Mouse (Mus musculus) skeletal muscle tissue, adult 2 months (tissue): Measurements from ENCODE around the gene Slc19a2.

Source experiments
- DNase-seq: peaks from one replicate; pipeline ENCODE4 v3.0.0-alpha.2; 2012; ENCODE audit warnings: low read depth, low spot score

The Slc19a2 gene

DNA sequence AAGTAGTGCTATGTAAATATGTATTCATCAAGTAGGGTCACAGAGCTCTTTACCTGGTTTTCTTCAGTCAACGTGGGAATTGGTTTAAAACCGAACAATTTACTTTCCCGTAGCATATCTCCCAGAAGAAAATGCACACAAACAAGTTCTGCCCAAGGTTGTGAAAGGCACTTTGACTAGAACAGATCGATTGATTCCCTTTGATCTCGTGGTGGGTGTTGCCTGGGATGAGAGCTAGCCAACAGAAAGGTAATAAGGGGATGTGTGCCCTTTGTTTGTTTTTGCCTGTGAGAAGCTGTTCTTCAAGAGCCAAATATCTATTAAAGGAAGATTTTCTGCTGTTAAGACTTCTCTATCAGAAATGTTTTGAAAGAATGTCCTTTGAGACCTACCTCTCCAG is 3.7 kb downstream of the Slc19a2 start:
- no peak for DNase-seq

DNA sequence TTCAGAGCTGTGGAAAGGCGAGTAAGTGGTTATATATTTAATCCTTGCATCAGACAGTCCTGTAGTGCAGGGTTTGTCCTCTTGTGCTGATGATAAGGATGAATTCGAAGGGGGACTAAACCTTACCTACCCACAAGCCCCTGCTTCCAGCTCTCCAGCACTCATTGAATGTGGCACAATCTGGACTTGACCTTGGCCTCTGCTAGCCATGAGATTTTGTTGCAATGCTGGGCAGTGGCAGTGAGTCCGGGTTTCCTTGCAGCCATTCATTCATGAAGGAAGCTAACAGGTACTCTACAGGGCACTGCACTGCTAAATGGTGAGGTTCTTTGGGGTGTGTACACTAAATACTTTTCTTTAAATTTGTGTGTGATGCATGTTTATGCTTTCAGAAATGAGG is 6.0 kb downstream of the Slc19a2 start:
- DNase-seq = no peak

DNA sequence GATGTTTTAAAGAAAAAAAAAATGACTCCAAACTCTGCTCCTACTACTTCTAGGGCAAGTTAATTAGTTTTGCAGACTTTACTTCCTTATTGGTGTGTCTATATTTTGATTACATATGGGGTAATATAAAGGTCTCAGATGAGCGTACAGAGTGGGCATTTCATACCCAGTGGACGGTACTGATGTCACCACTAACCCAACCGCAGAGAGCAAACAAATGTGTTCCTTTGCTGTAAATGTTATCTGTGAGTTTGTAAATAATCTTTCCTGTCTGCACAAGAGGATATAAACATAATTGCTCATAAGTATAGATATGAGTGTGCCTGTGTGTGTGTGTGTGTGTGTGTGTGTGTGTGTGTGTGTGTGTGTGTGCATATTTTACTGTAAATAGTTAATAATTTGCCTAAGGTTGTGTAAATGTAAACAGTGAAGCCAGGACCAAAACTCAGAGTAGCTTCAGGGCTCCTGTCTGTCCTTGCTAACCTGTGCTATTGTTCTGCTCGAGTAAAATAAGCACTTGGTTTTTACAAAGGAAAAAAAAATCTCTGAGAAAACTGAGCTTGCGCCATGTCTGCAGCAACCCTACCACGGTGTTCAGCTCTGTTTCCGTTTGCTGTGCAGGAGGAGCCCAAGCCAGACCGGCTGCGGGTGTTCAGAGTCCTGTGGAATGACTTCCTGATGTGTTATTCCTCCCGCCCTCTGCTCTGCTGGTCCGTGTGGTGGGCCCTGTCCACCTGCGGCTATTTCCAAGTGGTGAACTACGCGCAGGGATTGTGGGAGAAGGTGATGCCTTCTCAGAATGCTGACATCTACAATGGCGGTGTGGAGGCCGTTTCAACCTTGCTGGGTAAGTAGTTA is 11.6 kb downstream of the Slc19a2 start:
- DNase-seq = no peak

DNA sequence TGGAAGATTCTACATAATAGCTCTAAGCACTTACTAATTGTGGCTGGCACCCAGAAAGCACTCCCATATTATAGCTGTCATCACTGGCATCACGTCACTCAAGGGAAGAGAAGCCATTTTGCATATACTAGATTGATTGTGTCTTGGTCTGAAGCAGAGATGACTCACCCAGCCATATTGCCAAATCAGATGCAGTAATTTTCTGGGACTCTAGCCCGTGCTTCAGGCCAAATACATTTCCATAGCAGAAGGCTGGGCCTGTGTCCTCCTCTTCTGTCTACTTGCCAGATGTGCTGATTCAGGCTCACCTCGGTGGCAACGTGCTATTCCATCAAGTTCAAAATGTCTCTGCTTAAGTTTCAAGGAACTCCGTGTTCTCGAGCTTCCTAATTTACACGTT is 12.7 kb downstream of the Slc19a2 start:
- DNase-seq = peak; percentile 61

DNA sequence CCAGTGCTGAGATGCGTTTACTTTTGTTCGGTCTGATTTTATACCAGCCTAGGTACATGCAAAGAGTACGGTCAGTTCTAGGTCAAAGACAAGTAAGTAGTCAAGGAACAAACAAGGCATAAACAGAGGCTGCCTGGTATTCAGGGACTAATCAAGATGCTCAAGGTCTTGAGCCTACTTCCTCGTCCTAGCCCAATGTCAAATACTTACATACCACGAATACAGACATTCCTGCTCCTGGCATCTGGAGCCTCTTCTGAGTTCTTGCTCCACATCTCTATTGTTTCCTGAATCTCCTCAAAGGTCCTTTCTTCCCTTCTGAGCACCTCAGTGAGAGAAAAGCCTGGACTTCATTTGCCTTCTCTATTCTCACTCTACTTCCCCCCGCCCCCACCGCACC is 22.1 kb downstream of the Slc19a2 start:
- no peak for DNase-seq

DNA sequence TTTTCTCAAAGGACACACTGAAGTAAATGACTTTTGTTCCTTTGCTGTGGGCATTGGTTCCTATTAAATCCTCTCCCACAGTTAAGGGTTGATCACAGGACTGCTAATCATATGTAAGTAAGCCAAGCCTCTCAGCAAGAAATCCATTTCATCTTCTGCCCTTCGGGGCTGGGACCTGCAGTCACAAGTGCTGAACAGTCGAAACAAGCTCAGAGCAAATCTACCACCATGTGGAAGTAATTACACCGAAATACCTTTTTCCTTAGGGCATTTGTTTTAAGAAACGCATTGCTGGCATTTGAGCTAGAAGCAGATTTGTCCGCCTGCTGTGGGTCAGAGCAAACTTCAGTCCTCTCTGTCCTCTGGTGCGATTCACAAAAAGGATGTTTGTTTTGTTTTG is 24.8 kb downstream of the Slc19a2 start:
- no peak for DNase-seq

DNA sequence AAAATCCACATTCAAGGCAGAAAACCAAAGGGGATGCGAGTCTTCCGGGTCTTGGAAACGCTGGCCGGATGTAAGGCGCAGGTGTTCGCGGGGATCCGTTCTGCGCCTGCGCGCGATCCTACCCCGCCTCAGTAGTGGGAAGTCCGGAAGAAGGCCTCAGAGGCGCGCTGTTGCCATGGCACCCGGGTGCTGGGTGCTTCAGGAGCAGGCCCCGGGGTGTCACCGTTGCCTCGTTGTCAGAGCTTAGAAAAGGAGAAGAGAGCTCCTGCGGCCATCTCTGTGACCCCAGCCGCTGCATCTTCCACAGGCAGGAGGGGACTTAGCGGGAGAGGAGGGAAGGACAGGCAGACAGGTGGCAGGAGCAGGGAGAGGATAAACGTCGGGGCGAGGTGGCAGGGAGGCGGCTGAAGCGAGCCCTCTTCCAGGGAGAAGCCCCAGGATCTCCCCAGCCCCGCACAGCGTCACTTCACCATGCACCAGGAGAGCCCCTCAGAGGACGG is 26.7 kb downstream of the Slc19a2 start, which contains the start of gene Ccdc181:
TSS of gene Ccdc181 (plus strand) at position 131 of the 500 bp plus-strand sequence.
- peak; percentile 93 for DNase-seq

DNA sequence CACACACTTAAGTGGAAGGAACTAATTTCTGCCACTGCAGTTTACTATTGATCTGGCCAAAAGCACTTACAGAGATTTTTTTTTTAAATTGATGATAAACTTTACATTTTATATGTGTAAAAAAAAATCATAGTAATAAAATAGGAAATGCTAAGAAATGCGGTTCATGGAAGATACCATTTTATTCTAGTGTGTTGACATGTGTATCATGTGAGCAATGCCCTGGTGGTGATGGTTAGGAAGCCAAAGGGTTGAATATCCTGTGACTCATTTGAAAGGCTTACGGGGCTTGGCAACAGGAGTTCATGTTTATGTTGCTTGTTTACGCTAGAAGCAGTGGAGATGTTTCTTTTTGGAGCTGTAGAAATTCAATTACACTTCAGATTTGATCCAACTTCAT is 27.7 kb downstream of the Slc19a2 start:
- DNase-seq = no peak

DNA sequence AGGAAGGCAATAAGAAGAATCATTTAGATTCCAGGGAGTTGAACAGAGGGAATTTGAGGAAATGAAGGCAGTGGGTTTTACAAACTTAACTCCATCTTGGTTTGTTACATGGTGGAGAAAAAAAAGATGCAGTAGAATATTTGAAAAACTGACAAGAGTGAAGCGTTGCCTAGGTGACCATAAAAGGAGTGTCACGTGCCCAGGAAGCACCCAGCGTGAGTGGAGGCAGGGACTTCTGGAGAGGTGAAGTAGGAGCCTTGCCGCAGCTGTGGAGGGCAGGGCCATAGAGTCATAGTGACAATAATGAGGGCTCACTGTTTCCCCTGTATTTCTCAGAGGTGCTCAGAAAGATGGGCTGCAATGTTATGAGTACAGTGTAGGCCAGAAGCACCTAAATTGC is 30.5 kb downstream of the Slc19a2 start:
- DNase-seq = no peak

DNA sequence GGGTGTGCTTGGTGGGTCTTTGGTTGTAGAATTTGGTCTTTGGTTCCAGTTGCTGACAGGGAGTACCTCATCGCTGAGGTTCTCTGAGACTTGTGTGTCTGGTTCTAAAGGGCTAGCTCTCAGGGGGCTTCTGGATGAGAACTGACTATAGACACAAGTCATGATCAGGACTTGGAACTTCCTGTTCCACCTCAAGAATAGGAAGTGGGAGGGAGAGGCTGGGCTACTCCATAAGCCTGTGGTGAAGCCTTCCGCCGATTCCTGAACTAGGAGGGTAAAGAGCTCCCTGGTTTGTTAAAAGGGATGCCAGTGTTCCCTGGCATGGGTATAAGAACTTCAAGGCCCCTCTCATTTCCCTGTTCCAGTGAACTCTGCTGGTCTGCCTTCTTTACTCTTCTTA is 35.2 kb downstream of the Slc19a2 start:
- DNase-seq = no peak

DNA sequence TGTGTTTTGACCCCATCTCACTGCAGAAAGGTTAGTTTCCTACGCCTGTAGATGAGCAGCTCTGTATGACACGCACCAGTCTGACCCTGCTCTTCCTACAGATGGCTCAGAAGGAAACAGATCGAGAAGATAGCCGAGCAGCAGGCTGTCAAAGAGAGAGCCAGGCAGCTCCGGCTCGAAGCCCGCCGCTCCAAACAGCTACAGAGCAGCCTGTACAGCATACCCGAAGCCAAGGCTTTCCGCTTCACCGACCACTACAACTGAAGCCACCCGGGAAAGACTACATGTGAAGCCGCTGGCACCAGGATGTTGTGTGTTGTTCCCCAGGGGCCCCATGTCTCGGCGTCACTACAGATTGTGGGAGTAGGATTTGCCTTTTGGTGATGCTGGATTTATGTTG is 38.6 kb downstream of the Slc19a2 start:
- DNase-seq = no peak

DNA sequence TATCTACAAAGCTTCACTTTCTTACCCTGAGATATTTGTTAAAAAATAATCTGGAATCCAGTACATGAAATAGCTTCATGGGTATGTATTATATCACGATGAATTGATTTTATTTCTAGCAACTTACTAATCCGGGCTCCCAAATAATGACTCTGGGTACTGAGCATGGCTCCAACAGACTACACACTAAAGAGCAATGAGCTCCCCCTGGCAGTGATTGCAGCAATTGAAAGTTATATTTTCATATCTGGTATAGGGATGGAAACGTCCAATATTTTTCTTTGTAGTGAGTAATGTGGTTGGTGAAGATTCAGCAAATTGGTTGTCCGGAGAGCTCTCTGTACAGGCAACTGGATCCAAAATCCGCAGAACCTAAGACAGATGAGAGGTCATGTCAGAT is 43.2 kb downstream of the Slc19a2 start:
- DNase-seq = no peak

DNA sequence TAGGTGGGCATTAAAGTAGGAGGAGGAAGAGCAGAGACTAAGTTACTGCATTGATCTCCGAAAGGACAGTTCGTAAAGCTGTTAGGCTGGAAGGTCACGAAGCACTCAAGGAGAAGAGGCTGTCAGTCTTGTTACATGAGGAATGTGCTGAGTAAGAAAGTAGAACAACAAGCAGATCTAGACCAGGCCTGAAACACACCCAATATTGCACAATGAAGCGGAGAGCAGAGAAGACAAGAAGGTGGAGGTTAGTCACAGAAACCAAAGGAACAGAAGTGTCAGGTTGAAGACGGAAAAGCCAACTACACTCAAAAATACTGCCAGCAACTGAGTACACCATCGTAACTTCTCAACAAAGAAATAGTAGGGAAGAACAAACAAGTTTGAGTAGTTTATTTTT is 45.2 kb downstream of the Slc19a2 start:
- DNase-seq = no peak

DNA sequence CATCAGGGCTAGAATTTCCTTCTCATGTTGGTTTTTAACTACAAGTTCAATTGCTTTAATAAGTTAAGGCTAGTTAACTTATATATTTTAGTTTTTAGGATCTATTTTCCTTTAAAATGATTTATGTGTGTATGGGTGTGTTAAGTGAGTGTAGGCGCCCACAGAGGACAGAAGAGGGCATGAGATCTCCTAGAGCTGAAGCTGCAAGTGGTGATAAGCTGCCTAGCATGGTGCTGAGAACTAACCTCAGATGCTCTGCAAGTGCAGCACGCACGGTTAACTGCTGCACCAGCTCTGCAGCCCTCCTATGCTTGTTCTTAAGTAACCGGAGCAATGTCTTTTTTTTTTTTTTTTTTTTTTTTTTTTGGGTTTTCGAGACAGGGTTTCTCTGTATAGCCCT is 47.6 kb downstream of the Slc19a2 start:
- DNase-seq = no peak

DNA sequence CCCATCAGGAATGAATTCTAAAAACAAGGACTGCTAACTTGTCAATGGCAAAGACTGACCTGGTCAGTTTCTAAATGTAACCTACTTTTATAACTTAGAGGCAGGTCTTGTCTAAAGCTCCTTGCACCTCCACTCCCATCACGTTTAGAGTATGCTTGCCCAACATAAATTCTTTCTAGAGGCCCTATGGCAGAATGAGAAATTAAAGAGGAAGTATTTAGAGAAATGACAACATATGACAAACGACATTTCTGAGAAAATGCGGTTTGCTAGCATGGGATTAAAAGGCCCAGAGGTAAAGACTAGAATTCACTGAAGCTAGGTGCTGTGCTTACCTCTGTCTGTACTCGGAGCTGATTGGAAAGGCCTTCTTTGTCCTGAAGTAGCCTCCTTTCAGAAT is 53.1 kb downstream of the Slc19a2 start:
- DNase-seq = no peak

DNA sequence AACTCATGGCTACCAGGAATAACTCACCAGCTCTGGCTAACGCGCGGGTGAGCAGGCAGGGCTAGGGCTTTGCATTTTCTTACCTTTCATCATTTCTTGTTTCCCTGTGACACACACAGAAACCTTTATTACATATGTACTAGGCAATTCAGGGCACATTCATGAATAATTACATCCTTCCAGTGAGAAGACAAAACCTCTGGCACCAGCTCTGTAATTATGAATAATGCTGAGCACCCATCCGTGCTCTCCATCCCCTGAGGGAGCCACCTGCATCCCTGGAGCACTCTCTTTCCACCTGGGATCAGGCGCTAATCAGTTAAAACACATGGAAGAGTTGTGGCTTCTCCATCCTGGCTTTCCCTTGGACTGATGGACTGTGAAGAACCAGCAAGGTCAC is 55.0 kb downstream of the Slc19a2 start, which contains the start of gene Nme7:
TSS of gene Nme7 (plus strand) at position 301 of the 400 bp plus-strand sequence.
- DNase-seq = no peak

DNA sequence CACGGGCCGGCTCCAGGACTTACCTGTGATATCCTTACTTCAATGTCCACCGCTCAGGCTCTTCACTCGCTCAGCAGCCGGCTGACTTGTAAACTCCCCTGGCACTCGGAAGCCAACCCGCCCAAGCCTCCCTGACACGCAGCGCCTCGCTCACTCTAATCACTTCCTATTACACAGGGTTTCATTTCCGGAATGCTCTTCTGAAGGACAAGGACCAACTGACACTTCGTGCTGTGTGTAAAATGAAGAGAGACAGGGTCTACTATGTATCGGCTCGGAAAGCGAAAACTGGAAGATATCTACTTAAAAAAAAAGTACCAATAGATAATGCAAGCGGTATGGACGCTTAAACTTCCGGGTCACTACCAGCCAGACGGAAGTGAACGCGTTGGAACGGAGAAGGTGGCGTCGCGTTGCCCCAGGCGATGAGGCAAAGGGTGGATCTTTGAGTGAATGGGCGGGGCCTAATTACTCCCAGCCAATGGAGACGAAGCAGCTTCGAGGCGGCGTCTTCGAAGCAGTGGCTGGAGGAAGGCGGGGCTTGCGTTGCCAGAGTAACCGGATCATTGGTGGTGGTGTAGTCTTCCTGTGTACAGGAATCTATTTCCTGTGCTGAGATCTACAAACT is 58.4 kb downstream of the Slc19a2 start, which contains the start of gene Blzf1:
TSS of gene Blzf1 (minus strand) at position 366 of the 628 bp plus-strand sequence.
- DNase-seq = peak; percentile 95

DNA sequence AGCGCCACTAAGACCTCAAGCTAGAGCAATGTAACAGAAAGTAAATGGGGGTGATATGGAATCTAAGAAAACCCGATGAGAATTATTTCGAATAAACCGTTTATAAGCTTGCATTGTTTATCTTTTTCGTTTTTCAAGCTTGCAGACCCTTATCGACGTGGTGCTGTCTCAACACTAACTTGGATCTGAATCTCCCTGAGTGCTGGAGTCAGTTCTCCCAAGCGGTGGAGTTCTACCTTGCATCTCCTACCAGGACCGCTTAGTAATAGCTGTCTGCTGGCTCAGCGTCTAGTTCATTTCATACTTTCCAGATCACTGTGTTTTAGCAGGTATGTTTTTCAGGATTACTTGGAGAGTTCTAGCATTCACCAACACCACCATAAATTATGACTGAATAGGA is 59.1 kb downstream of the Slc19a2 start:
- DNase-seq = no peak

DNA sequence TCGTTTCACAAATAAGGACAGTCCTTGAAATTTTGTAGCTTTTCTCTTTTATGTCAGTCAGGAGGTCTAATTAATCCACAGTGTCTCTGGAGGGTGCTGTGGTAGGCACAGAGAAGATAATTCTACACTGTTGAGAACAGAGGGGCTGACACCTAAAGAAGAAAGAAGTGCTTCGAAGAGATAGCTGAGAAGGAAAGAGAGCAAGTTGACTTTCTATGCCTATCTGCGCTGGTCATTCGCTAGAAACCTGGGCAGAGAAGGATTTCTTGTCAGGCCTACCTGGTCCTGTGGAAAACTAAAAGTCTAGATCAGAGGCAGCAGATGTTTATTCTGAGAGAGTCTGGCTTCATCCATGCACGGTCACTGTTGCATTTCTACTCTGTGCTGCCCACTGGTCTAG is 65.2 kb downstream of the Slc19a2 start:
- no peak for DNase-seq
